Mouse (Mus musculus) E14TG2a.4 (cell line): ENCODE measurements at regions not wholly inside any gene's neighbourhood (a gene's known extent, or its start where the extent isn't known, plus 50 kb on each side); places are given as distances from the start of the nearest gene placed in this dataset.
A peak's percentile ranks its signal among the peaks of the same experiment; 100 is the strongest.

Experiments used
- H3K27me3 ChIP-seq: 2 replicates; pipeline ENCODE4 v1.6.1; 2014; ENCODE audit warnings: low read length, control low read depth; ENCODE audit not compliant: insufficient read depth
- H3K36me3 ChIP-seq: 2 replicates; pipeline ENCODE4 v1.6.1; 2014; ENCODE audit warnings: low read length, control low read depth; ENCODE audit not compliant: insufficient read depth
- H3K4me1 ChIP-seq: replicated peaks from 2 replicates; pipeline ENCODE4 v1.6.1; 2014; ENCODE audit warnings: low read depth, low read length, control low read depth
- H3K4me3 ChIP-seq: replicated peaks from 2 replicates; pipeline ENCODE4 v1.5.1; 2014; ENCODE audit warnings: mild to moderate bottlenecking, low read length
- H3K9me3 ChIP-seq: 2 replicates; pipeline ENCODE4 v1.6.1; 2014; ENCODE audit warnings: low read length, control low read depth
- CTCF ChIP-seq: conservative IDR thresholded peaks from 2 replicates; pipeline ENCODE4 v1.5.1; 2014; ENCODE audit warnings: low read length
- NANOG ChIP-seq: IDR thresholded peaks from 2 replicates; pipeline ENCODE4 v1.6.1; 2014; ENCODE audit warnings: borderline replicate concordance, low read length, mixed read lengths
- POU5F1 ChIP-seq: IDR thresholded peaks from 2 replicates; pipeline ENCODE4 v1.6.1; 2014; ENCODE audit warnings: low read length, borderline replicate concordance

GRCm38 (mm10) chr6:127373797-127374463, 72.7 kb upstream of the Parp11 start:
- peaks cover 7% of the 10 kb centered on the region; the same call in 1 of the 2 replicates for H3K27me3 ChIP-seq
- H3K4me1 ChIP-seq, result no peaks in the 10 kb centered on the region
- H3K4me3 ChIP-seq, result no peak overlapping the region
- TF ChIP-seq NANOG, result no peak
- TF ChIP-seq CTCF, result no peak
- no peak for TF ChIP-seq POU5F1
- H3K9me3 ChIP-seq, result peaks cover 7% of the 10 kb centered on the region; the same call in 1 of the 2 replicates
- no peaks in the 10 kb centered on the region for H3K36me3 ChIP-seq

DNA sequence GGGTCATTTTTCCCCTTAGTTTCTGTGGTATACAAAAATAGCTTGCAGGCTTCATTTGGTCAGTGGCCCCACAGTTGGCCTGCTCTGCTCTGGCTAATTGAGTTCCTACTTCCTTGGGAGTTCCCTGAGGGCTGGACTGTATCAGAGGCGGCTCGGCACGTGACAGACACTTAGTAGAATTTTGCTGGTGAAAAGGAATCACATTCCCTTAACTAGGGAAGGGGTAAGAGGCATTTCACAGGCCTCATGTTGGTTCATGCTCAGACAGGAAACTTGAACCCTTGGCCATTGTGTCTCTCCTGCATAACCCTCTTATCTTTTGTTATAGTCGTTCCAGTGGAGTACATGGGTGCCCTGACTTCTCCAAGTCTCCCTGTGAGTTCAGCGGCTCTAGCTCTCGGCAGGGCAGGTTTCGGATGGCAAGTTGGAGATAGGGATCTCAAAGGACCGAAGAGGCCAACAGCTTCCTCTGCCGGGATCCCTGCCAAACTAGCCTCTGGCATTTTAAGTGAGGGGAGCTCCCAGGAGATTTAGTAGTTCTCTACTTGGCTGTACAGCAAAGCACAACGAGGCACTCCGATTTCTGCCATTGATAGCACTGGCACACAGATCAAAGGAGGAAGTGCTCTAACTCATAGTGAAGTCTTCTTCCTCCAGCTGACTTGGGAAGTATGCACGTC, 72.0 kb upstream of the Parp11 start:
- H3K4me1 ChIP-seq, result no peaks in the 10 kb centered on the region
- TF ChIP-seq CTCF (no peak), POU5F1 (no peak), NANOG (no peak)
- no peaks in the 10 kb centered on the region for H3K36me3 ChIP-seq

GRCm38 (mm10) chr6:127375144-127375529, 71.5 kb upstream of the Parp11 start:
- no peak overlapping the region for H3K4me3 ChIP-seq
- H3K9me3 ChIP-seq, result peaks cover 7% of the 10 kb centered on the region; the same call in 1 of the 2 replicates
- TF ChIP-seq CTCF, result no peak
- no peak for TF ChIP-seq POU5F1
- no peak for TF ChIP-seq NANOG
- no peaks in the 10 kb centered on the region for H3K36me3 ChIP-seq
- no peaks in the 10 kb centered on the region for H3K4me1 ChIP-seq
- H3K27me3 ChIP-seq, result peaks cover 7% of the 10 kb centered on the region; the same call in 1 of the 2 replicates

More for the DNA sequence above, 72.0 kb upstream of the Parp11 start:
- H3K4me3 ChIP-seq, result no peak overlapping the region
- peaks cover 7% of the 10 kb centered on the region; the same call in 1 of the 2 replicates for H3K27me3 ChIP-seq
- H3K9me3 ChIP-seq, result peaks cover 7% of the 10 kb centered on the region; the same call in 1 of the 2 replicates

DNA sequence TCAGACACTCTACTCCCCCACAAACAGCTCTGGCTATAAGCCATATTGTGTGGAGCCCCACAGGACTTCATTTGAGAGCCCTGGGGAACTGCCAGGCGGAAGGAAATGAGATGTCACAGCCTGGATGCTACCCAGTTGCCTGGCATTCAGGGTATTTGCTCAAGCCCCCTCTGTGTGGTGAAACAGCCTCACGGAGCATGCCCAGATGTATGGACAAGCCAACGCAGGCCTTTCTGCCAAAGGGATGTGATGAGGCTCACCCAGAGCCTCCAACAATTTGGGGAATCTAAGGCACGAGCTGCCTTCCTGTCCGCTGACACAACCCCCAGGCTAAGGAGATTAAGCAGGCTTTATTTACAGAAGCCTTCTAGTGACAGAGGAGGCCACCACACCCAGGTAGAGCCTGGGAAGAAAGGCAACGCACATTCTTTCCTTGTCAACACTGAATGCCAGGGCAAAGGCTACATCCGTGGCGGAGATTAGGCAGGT, 70.9 kb upstream of the Parp11 start:
- H3K4me1 ChIP-seq, result no peaks in the 10 kb centered on the region
- H3K9me3 ChIP-seq, result peaks cover 7% of the 10 kb centered on the region; the same call in 1 of the 2 replicates
- no peaks in the 10 kb centered on the region for H3K36me3 ChIP-seq
- H3K27me3 ChIP-seq, result peaks cover 7% of the 10 kb centered on the region; the same call in 1 of the 2 replicates
- TF ChIP-seq CTCF (no peak), POU5F1 (no peak), NANOG (no peak)
- H3K4me3 ChIP-seq, result no peak overlapping the region

- Histone ChIP-seq H3K4me3 (no peak overlapping the region), H3K27me3 (peaks cover 7% of the 10 kb centered on the region; the same call in 1 of the 2 replicates), H3K9me3 (peaks cover 7% of the 10 kb centered on the region; the same call in 1 of the 2 replicates), H3K4me1 (no peaks in the 10 kb centered on the region), H3K36me3 (no peaks in the 10 kb centered on the region)
- TF ChIP-seq CTCF (no peak), POU5F1 (no peak), NANOG (no peak)
These were observed 67.9 kb upstream of the Parp11 start for GRCm38 (mm10) chr6:127378701-127379100.

GRCm38 (mm10) chr6:127379511-127379910, 67.1 kb upstream of the Parp11 start:
- H3K27me3 ChIP-seq, result peaks cover 7% of the 10 kb centered on the region; the same call in 1 of the 2 replicates

DNA sequence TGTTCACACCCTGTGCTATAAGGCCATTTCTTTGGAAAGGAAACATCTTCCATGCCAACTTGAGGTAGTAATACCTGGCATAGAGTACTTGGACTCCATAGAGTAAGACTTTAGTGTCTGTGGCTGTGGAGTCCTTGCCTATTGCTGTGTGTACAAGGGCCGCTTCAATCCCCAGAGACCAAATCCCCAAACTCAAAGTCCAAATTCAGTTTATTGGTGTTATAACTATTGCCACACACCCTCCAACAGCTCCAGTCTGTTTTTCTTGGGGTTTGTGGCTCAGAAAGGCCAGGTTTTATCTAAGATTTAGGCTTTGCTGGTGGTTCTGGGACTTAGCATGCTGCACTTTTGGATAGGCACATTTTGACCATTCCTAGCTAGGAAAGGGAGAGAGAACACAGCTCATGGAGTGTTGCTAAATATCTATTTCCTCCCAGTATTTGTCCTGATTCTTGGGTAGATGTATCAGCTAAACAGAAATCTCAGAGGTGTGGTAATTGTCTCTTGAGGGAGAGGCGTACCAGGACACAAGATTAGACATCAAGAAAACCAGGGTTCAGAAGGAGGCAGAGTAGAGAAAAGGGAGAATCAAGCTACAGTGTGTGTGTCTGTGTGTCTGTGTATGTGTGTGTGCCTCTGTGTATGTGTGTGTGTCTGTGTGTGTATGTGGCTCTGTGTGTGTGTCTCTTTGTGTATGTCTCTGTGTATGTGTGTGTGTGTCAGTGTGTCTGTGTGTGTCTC, 65.3 kb upstream of the Parp11 start:
- Histone ChIP-seq H3K36me3 (no peaks in the 10 kb centered on the region), H3K4me1 (no peaks in the 10 kb centered on the region), H3K27me3 (0 out of 2 replicates have a peak, but pooled peaks cover 4% of the 10 kb centered on the region), H3K4me3 (no peak overlapping the region), H3K9me3 (peaks cover 7% of the 10 kb centered on the region; the same call in 1 of the 2 replicates)
- no peak for TF ChIP-seq CTCF
- TF ChIP-seq NANOG, result no peak
- no peak for TF ChIP-seq POU5F1

More at GRCm38 (mm10) chr6:127379511-127379910, 67.1 kb upstream of the Parp11 start:
- H3K4me3 ChIP-seq, result no peak overlapping the region
- peaks cover 7% of the 10 kb centered on the region; the same call in 1 of the 2 replicates for H3K9me3 ChIP-seq
- no peaks in the 10 kb centered on the region for H3K36me3 ChIP-seq
- TF ChIP-seq POU5F1, result no peak
- 0 out of 2 replicates have a peak, but pooled peaks have one; percentile 25 for TF ChIP-seq CTCF
- no peak for TF ChIP-seq NANOG
- H3K4me1 ChIP-seq, result no peaks in the 10 kb centered on the region
